Mouse (Mus musculus) brown adipose tissue, adult 24 weeks (tissue): ENCODE measurements around the gene Pgm2. TPM values are rescaled to one million over a fixed set of nuclear protein-coding genes. Genes with fewer than 3 reads are reported as not detected.

Experiments
- H3K27ac ChIP-seq: fragments of 200-500 bp; replicated peaks from 2 replicates; pipeline ENCODE4 v1.5.1; 2012; ENCODE audit warnings: low read depth, mild to moderate bottlenecking, low read length
- H3K4me1 ChIP-seq: fragments of 200-500 bp; 2 replicates; pipeline ENCODE4 v1.6.1; 2012; ENCODE audit warnings: low read length, mixed read lengths; ENCODE audit not compliant: control insufficient read depth, insufficient read depth, insufficient read length
- H3K4me3 ChIP-seq: fragments of 200-500 bp; 2 replicates; pipeline ENCODE4 v1.5.1; 2012; ENCODE audit warnings: low read depth, mild to moderate bottlenecking, low read length, moderate library complexity; ENCODE audit not compliant: insufficient read depth
- polyA plus RNA-seq: library from polyadenylated mRNA; stranded (reverse); fragments of >200 nt; gene quantifications from 2 replicates; pipeline ENCODE4 v1.2.4, GENCODE M21; 2012; ENCODE audit not compliant: missing spikeins, insufficient read depth, insufficient read length

Gene Pgm2
- polyA plus RNA-seq = 4.8 and 6.3 TPM in 2 replicates

GRCm38 (mm10) chr5:64092748-64093292 lies at the start of gene Pgm2:
Pgm2 (plus strand) TSS chr5:64092950.
- Histone ChIP-seq H3K4me1 (peaks cover 6% of the 10 kb centered on the region; the same call in 1 of the 2 replicates), H3K4me3 (peak within 1 kb of the TSS; percentile 71), H3K27ac (peak within 1 kb of the TSS; percentile 4; the same call in 1 of the 2 replicates)

GRCm38 (mm10) chr5:64043694-64044453 lies 48.9 kb upstream of the Pgm2 start:
- no peak overlapping the region for H3K4me3 ChIP-seq
- H3K27ac ChIP-seq = no peak overlapping the region
- H3K4me1 ChIP-seq = no peaks in the 10 kb centered on the region

- Histone ChIP-seq H3K4me1 (no peaks in the 10 kb centered on the region), H3K27ac (no peak overlapping the region), H3K4me3 (peak overlapping the region; percentile 15; the same call in 1 of the 2 replicates)
These were observed 48.0 kb upstream of the Pgm2 start for GRCm38 (mm10) chr5:64044790-64045189.

GRCm38 (mm10) chr5:64045502-64045901 lies 47.2 kb upstream of the Pgm2 start:
- H3K4me1 ChIP-seq = no peaks in the 10 kb centered on the region
- 0 out of 2 replicates have a peak overlapping the region, but pooled peaks have one; percentile 20 for H3K4me3 ChIP-seq
- H3K27ac ChIP-seq = no peak overlapping the region

GRCm38 (mm10) chr5:64046995-64047394 lies 45.8 kb upstream of the Pgm2 start:
- H3K27ac ChIP-seq = no peak overlapping the region
- H3K4me3 ChIP-seq = no peak overlapping the region

GRCm38 (mm10) chr5:64047921-64048320 lies 44.8 kb upstream of the Pgm2 start:
- Histone ChIP-seq H3K4me1 (no peaks in the 10 kb centered on the region), H3K27ac (no peak overlapping the region), H3K4me3 (no peak overlapping the region)

More at GRCm38 (mm10) chr5:64046995-64047394, 45.8 kb upstream of the Pgm2 start:
- no peaks in the 10 kb centered on the region for H3K4me1 ChIP-seq

- Histone ChIP-seq H3K4me1 (no peaks in the 10 kb centered on the region), H3K4me3 (no peak overlapping the region), H3K27ac (no peak overlapping the region)
These were observed 44.1 kb upstream of the Pgm2 start for GRCm38 (mm10) chr5:64048605-64049004.

- Histone ChIP-seq H3K4me1 (no peaks in the 10 kb centered on the region), H3K4me3 (no peak overlapping the region), H3K27ac (no peak overlapping the region)
These were observed 43.5 kb upstream of the Pgm2 start for GRCm38 (mm10) chr5:64049256-64049655.

- Histone ChIP-seq H3K4me3 (no peak overlapping the region), H3K27ac (no peak overlapping the region), H3K4me1 (no peaks in the 10 kb centered on the region)
These were observed 39.7 kb upstream of the Pgm2 start for GRCm38 (mm10) chr5:64053010-64053409.

GRCm38 (mm10) chr5:64056210-64056609 lies 36.5 kb upstream of the Pgm2 start:
- Histone ChIP-seq H3K27ac (no peak overlapping the region), H3K4me1 (no peaks in the 10 kb centered on the region), H3K4me3 (no peak overlapping the region)

GRCm38 (mm10) chr5:64060881-64061280 lies 31.9 kb upstream of the Pgm2 start:
- H3K4me3 ChIP-seq = no peak overlapping the region
- H3K4me1 ChIP-seq = no peaks in the 10 kb centered on the region
- H3K27ac ChIP-seq = no peak overlapping the region

GRCm38 (mm10) chr5:64061643-64062042 lies 31.1 kb upstream of the Pgm2 start:
- no peaks in the 10 kb centered on the region for H3K4me1 ChIP-seq
- H3K27ac ChIP-seq = no peak overlapping the region
- H3K4me3 ChIP-seq = no peak overlapping the region

GRCm38 (mm10) chr5:64062882-64063621 lies 29.7 kb upstream of the Pgm2 start:
- Histone ChIP-seq H3K4me1 (no peaks in the 10 kb centered on the region), H3K27ac (no peak overlapping the region), H3K4me3 (no peak overlapping the region)

GRCm38 (mm10) chr5:64063622-64064355 lies 29.0 kb upstream of the Pgm2 start:
- no peaks in the 10 kb centered on the region for H3K4me1 ChIP-seq
- H3K4me3 ChIP-seq = no peak overlapping the region
- H3K27ac ChIP-seq = no peak overlapping the region

- no peak overlapping the region for H3K4me3 ChIP-seq
- no peak overlapping the region for H3K27ac ChIP-seq
- H3K4me1 ChIP-seq = no peaks in the 10 kb centered on the region
These were observed 28.3 kb upstream of the Pgm2 start for GRCm38 (mm10) chr5:64064401-64064800.
